Mouse (Mus musculus) brain, embryonic 18.5 days (tissue): ENCODE data around the gene Bag3.

ENCODE experiments used
- DNase-seq: peaks from one replicate; pipeline ENCODE4 v3.0.0-alpha.2; 2012; ENCODE audit warnings: low read depth, low spot score

Bag3 gene

GRCm38 (mm10) chr7:128537676-128538075 lies 14.3 kb downstream of the Bag3 start:
- DNase-seq = no peak

GRCm38 (mm10) chr7:128538196-128538595 lies 14.8 kb downstream of the Bag3 start:
- DNase-seq = no peak

- DNase-seq = no peak
Measured at GRCm38 (mm10) chr7:128538769-128539168, 15.4 kb downstream of the Bag3 start.

GRCm38 (mm10) chr7:128540111-128540510 lies 16.7 kb downstream of the Bag3 start:
- no peak for DNase-seq

- DNase-seq = no peak
Measured at GRCm38 (mm10) chr7:128540734-128541133, 17.3 kb downstream of the Bag3 start.

GRCm38 (mm10) chr7:128541186-128541585 lies 17.8 kb downstream of the Bag3 start:
- no peak for DNase-seq

- DNase-seq = no peak
Measured at GRCm38 (mm10) chr7:128541771-128542170, 18.4 kb downstream of the Bag3 start.

- DNase-seq = no peak
Measured at GRCm38 (mm10) chr7:128542488-128542887, 19.1 kb downstream of the Bag3 start.

- no peak for DNase-seq
Measured at GRCm38 (mm10) chr7:128543148-128543855, 19.9 kb downstream of the Bag3 start.

- no peak for DNase-seq
Measured at GRCm38 (mm10) chr7:128543961-128544360, 20.5 kb downstream of the Bag3 start.

- no peak for DNase-seq
Measured at GRCm38 (mm10) chr7:128544566-128545262, 21.3 kb downstream of the Bag3 start.

- no peak for DNase-seq
Measured at GRCm38 (mm10) chr7:128546031-128546430, 22.6 kb downstream of the Bag3 start.

GRCm38 (mm10) chr7:128549137-128549536 lies 25.7 kb downstream of the Bag3 start:
- DNase-seq = no peak

GRCm38 (mm10) chr7:128550328-128551086 lies 27.1 kb downstream of the Bag3 start:
- DNase-seq = no peak

GRCm38 (mm10) chr7:128551087-128551457 lies 27.7 kb downstream of the Bag3 start:
- DNase-seq = no peak

GRCm38 (mm10) chr7:128553105-128553705 lies 29.8 kb downstream of the Bag3 start:
- no peak for DNase-seq

- DNase-seq = no peak
Measured at GRCm38 (mm10) chr7:128554502-128554901, 31.1 kb downstream of the Bag3 start.

GRCm38 (mm10) chr7:128555141-128555750 lies 31.8 kb downstream of the Bag3 start:
- no peak for DNase-seq

GRCm38 (mm10) chr7:128556923-128557430 lies 33.6 kb downstream of the Bag3 start:
- DNase-seq = no peak

GRCm38 (mm10) chr7:128563373-128563772 lies 40.0 kb downstream of the Bag3 start:
- DNase-seq = no peak

GRCm38 (mm10) chr7:128566311-128566710 lies 42.9 kb downstream of the Bag3 start:
- no peak for DNase-seq
